Mouse (Mus musculus) ES-E14 (cell line): ENCODE data around the gene Ccnb1ip1. TPM values are rescaled to one million over a fixed set of nuclear protein-coding genes. Genes with fewer than 3 reads are reported as not detected.
"Not testable (repeated sequence)": the region's sequence is repeated elsewhere in the genome, so short reads cannot be mapped to it uniquely, and the experiment has no call there.

Experiments
- DNase-seq: peaks from one replicate; pipeline ENCODE4 v3.0.0-alpha.2; 2013; ENCODE audit warnings: low read depth, low spot score
- H3K27ac ChIP-seq: 2 replicates; pipeline ENCODE4 v1.5.1; 2012; ENCODE audit warnings: low read depth, mild to moderate bottlenecking, low read length, moderate library complexity, mixed read lengths; ENCODE audit not compliant: poor library complexity, insufficient read depth, severe bottlenecking
- H3K36me3 ChIP-seq: 2 replicates; pipeline ENCODE4 v1.6.1; 2012; ENCODE audit warnings: mild to moderate bottlenecking, low read length, moderate library complexity, mixed read lengths; ENCODE audit not compliant: control insufficient read depth, poor library complexity, insufficient read depth, severe bottlenecking
- H3K4me1 ChIP-seq, 2 experiments: fragments of 150-350 bp in 1 of 2; sonication (generic) in 1 of 2; 2 replicates each; pipeline ENCODE4 v1.6.1; 2012; ENCODE audit warnings: low read length in 2 of 2, mild to moderate bottlenecking in 1 of 2, mixed read lengths in 1 of 2; ENCODE audit not compliant: control insufficient read depth in 2 of 2, insufficient read depth in 2 of 2, poor library complexity in 1 of 2
- H3K4me3 ChIP-seq, 2 experiments: fragments of 150-350 bp in 1 of 2; sonication (generic) in 1 of 2; 2 replicates each; pipeline ENCODE4 v1.5.1; 2012; ENCODE audit warnings: low read length in 2 of 2, low read depth in 1 of 2, mild to moderate bottlenecking in 1 of 2, mixed read lengths in 1 of 2; ENCODE audit not compliant: insufficient read depth in 1 of 2, poor library complexity in 1 of 2, severe bottlenecking in 1 of 2
- H3K9ac ChIP-seq: 2 replicates; pipeline ENCODE4 v1.6.1; 2012; ENCODE audit warnings: low read depth, mild to moderate bottlenecking, low read length, mixed read lengths; ENCODE audit not compliant: poor library complexity, insufficient read depth, severe bottlenecking
- H3K9me3 ChIP-seq: fragments of 150-350 bp; sonication (generic); 2 replicates; pipeline ENCODE4 v1.6.1; 2012; ENCODE audit warnings: low read depth, mild to moderate bottlenecking, low read length; ENCODE audit not compliant: control insufficient read depth, insufficient read depth
- CHD2 ChIP-seq: IDR thresholded peaks from 2 replicates; pipeline ENCODE4 v1.6.1; 2014; ENCODE audit warnings: mild to moderate bottlenecking, low read depth, low read length, inconsistent platforms
- HCFC1 ChIP-seq: IDR thresholded peaks from 2 replicates; pipeline ENCODE4 v1.6.1; 2012; ENCODE audit warnings: low read length, inconsistent platforms, borderline replicate concordance; ENCODE audit not compliant: insufficient read depth
- MAFK ChIP-seq: IDR thresholded peaks from 2 replicates; pipeline ENCODE4 v1.6.1; 2014; ENCODE audit warnings: mild to moderate bottlenecking, low read depth, low read length, inconsistent platforms; ENCODE audit not compliant: insufficient read depth
- ZC3H11A ChIP-seq: IDR thresholded peaks from 2 replicates; pipeline ENCODE4 v1.6.1; 2012; ENCODE audit warnings: low read depth, mild to moderate bottlenecking, inconsistent platforms, low read length, borderline replicate concordance
- ZNF384 ChIP-seq: IDR thresholded peaks from 2 replicates; pipeline ENCODE4 v1.6.1; 2012; ENCODE audit warnings: low read depth, low read length, inconsistent platforms
- in situ Hi-C, 2 experiments: fragments of 600-800 bp; cut with MboI; formaldehyde crosslinking; loops; one replicate each; pipeline ENCODE4 v1.15.1; 2025; ENCODE audit warnings: low sequenced_read_pairs in 2 of 2, inconsistent platforms in 1 of 2; ENCODE audit not compliant: unreplicated experiment in 2 of 2
- total RNA-seq: library from RNA; depleted of rRNA; stranded (reverse); fragments of 300-350 nt; gene quantifications from 2 replicates; pipeline ENCODE4 v1.2.3, GENCODE M21; 2012

Gene Ccnb1ip1
- total RNA-seq, 1 experiment = 24.1 TPM

- in situ Hi-C loops = loop anchor here in 1 of 2 experiments (10.0 kb wide), 1 partner anchor 242 kb away; no protein-coding TSS in a partner anchor
These were observed 15.7 kb upstream of the Ccnb1ip1 start for GRCm38 (mm10) chr14:50823240-50823639.

GRCm38 (mm10) chr14:50813060-50813459 lies 5.5 kb upstream of the Ccnb1ip1 start:
- TF ChIP-seq ZNF384 (no peak), MAFK (no peak), ZC3H11A (no peak), HCFC1 (no peak), CHD2 (no peak)
- no peaks in the 10 kb centered on the region for H3K9me3 ChIP-seq
- peaks cover 30% of the 10 kb centered on the region for H3K36me3 ChIP-seq
- H3K4me1 ChIP-seq = peaks cover 2 to 5% of the 10 kb centered on the region in 2 experiments; a peak in 3 of 4 replicates
- no peak overlapping the region for H3K9ac ChIP-seq
- H3K27ac ChIP-seq = no peak overlapping the region
- no peak overlapping the region for H3K4me3 ChIP-seq
- in situ Hi-C loops = no loop called here
- DNase-seq = no peak

More at GRCm38 (mm10) chr14:50823240-50823639, 15.7 kb upstream of the Ccnb1ip1 start:
- Histone ChIP-seq H3K4me1 (no peaks in the 10 kb centered on the region), H3K27ac (no peak overlapping the region), H3K9me3 (no peaks in the 10 kb centered on the region), H3K9ac (no peak overlapping the region), H3K4me3 (no peak overlapping the region), H3K36me3 (peaks cover 15% of the 10 kb centered on the region)
- DNase-seq = no peak
- TF ChIP-seq MAFK (no peak), CHD2 (no peak), HCFC1 (no peak), ZC3H11A (no peak), ZNF384 (no peak)

- H3K27ac ChIP-seq, DNase-seq, H3K9me3 ChIP-seq, H3K4me1 ChIP-seq, H3K9ac ChIP-seq, in situ Hi-C loops: not testable (repeated sequence)
- H3K36me3 ChIP-seq = peaks cover 25% of the 10 kb centered on the region
- H3K4me3 ChIP-seq = peak overlapping the region in 1 of 2 experiments; percentile 58; a peak in 1 of 4 replicates
These were observed 1.1 kb downstream of the Ccnb1ip1 start for GRCm38 (mm10) chr14:50806469-50806868.

GRCm38 (mm10) chr14:50804683-50805082 lies 2.8 kb downstream of the Ccnb1ip1 start:
- Histone ChIP-seq H3K4me1 (peaks cover 3 to 5% of the 10 kb centered on the region in 2 experiments; a peak in 3 of 4 replicates), H3K9ac (peak overlapping the region; percentile 92), H3K9me3 (no peaks in the 10 kb centered on the region), H3K4me3 (peak overlapping the region; percentile 80 to 97), H3K36me3 (peaks cover 28% of the 10 kb centered on the region), H3K27ac (peak overlapping the region; percentile 76; the same call in 1 of the 2 replicates)
- in situ Hi-C loops = no loop called here
- TF ChIP-seq ZC3H11A (no peak), CHD2 (no peak), HCFC1 (no peak), ZNF384 (no peak), MAFK (no peak)
- no peak for DNase-seq

GRCm38 (mm10) chr14:50802843-50803562 lies 4.5 kb downstream of the Ccnb1ip1 start:
- Histone ChIP-seq H3K4me1 (peaks cover 0 to 2% of the 10 kb centered on the region in 2 experiments; a peak in 1 of 4 replicates), H3K4me3 (peak overlapping the region; percentile 80 to 97), H3K36me3 (peaks cover 41% of the 10 kb centered on the region), H3K9me3 (no peaks in the 10 kb centered on the region), H3K27ac (peak overlapping the region; percentile 81; the same call in 1 of the 2 replicates), H3K9ac (peak overlapping the region; percentile 92)
- DNase-seq = no peak
- in situ Hi-C loops = no loop called here
- TF ChIP-seq ZNF384 = no peak
- TF ChIP-seq HCFC1 = no peak
- no peak for TF ChIP-seq ZC3H11A
- no peak for TF ChIP-seq CHD2
- no peak for TF ChIP-seq MAFK
